Mouse (Mus musculus) Patski (cell line): ENCODE data around the gene 1700028J19Rik. TPM values are rescaled to one million over a fixed set of nuclear protein-coding genes. Genes with fewer than 3 reads are reported as not detected.

Experiments
- ATAC-seq: fragments of 100-300 bp; one replicate; pipeline ENCODE4 v1.8.0; 2021
- CTCF ChIA-PET: fragments of 350-600 bp; sonication (Branson Sonifier 250); formaldehyde crosslinking; loops from one replicate; lab custom pipeline; 2022; ENCODE audit warnings: inconsistent platforms; lab: Charles Lee
- POLR2A ChIA-PET: fragments of 350-600 bp; sonication (Branson Sonifier 250); formaldehyde crosslinking; loops from one replicate; lab custom pipeline; 2022; ENCODE audit warnings: antibody characterized with exemption, inconsistent platforms; lab: Charles Lee
- DNase-seq: peaks from one replicate; pipeline ENCODE4 v3.0.0-alpha.2; 2011; ENCODE audit warnings: low read depth, low spot score
- H3K27me3 ChIP-seq: fragments of 371-371 bp; one replicate; pipeline ENCODE4 v1.5.1; 2021
- CTCF ChIP-seq: fragments of 100-300 bp; IDR thresholded peaks from one replicate; pipeline ENCODE4 v1.5.1; 2021
- in situ Hi-C: fragments of 300-500 bp; cut with MboI; formaldehyde crosslinking; loops from 3 replicates; pipeline ENCODE4 v1.11.1; 2018; ENCODE audit warnings: low pct_unique_long_range_greater_than_20kb, mixed read lengths
- polyA plus RNA-seq: library from polyadenylated mRNA; unstranded; gene quantifications from one replicate; pipeline ENCODE4 v1.2.3, GENCODE M21; 2021

Gene 1700028J19Rik
- polyA plus RNA-seq, result 0.23 TPM

DNA sequence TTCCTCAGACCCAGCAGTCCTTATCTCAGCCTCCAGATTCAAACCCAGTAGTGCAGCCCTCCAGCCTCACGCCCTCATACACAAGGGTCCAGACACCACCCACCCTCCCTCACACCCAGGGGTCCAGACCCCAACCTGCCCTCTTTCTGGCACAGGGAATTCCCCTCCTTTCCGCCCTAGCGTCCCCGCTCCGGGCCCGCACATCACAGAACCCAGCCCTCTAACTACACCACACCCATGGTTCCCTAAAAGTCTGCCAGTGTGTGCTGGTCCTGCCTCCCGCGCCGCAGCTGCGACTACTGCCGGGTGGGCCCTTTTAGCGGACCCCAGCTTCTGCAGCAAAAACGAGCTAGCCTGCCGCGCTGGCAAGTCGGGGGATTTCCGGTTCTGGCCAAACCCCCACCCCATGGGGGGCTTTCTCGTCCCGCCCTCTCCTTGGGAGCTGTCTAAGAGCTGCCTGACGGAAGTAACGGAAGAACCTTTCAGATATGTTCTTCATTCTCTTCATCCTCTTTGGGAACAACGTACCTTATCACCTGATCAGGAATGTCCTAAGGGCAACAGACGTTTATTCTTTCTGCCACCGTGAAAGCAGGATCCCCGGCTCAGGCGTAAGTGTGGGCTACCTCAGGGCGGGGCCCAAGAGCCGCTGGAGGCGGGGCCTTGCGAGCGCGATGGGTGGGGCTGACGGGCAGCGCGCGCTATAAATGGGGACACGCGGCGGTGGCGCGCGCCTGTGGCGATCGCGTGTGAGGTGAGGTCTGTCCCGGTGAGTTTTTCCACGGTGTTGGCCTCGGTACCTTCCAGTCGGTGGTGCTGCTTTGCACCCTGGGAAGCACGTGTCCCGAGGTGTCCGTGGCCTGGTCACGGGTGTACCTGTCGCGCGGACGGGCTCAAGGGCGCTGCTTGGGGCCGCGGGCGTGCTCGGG is at the start of gene 1700028J19Rik, which contains the start of gene 2410002F23Rik:
1700028J19Rik (minus strand) TSS at position 641 of the 929 bp plus-strand sequence.
2410002F23Rik (plus strand) TSS at position 668 of the 929 bp plus-strand sequence.
- peak; percentile 76 for ATAC-seq
- in situ Hi-C loops, result loop anchor here (25.0 kb wide), 1 partner anchor 659 kb away; the partner anchor contains the start of gene Zfp719

DNA sequence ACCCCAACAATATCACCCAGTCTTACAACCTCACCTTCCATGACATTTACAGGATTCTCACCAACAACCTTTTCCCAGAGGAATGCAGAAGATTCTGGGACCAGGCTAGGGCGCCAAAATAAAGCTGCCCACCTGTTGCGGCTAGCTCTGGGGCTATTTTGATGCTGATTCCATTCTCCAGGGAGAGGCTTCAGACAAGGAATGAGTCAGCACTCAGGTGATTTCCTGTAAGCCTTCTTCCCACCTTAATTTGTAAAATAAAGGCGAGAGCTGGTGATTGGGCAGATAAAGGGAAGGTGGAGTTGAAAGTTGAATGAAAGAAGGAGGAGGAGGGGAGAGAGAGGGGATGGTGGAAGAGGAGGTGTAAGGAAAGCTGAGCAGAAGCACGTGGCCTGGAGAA is 44.9 kb upstream of the 1700028J19Rik start:
- ChIA-PET CTCF (no interaction called here), POLR2A (no interaction called here)
- in situ Hi-C loops, result no loop called here
- ATAC-seq (no peak), DNase-seq (no peak)
- peaks cover 23% of the 10 kb centered on the region for H3K27me3 ChIP-seq
- no peak for TF ChIP-seq CTCF

More for the DNA sequence above, at the start of gene 1700028J19Rik, which contains the start of gene 2410002F23Rik:
- peaks cover 7% of the 10 kb centered on the region for H3K27me3 ChIP-seq
- peak; percentile 78 for DNase-seq
- CTCF ChIA-PET, result interaction anchor here (1.0 kb wide), 1 partner anchor 9 kb away, joined by 3 read pairs; no protein-coding TSS in a partner anchor
- no peak for TF ChIP-seq CTCF
- POLR2A ChIA-PET, result interaction anchor here (0.7 to 1.2 kb wide), 3 partner anchors 12 to 251 kb away, joined by 4 to 5 read pairs (median 5); no protein-coding TSS in a partner anchor

DNA sequence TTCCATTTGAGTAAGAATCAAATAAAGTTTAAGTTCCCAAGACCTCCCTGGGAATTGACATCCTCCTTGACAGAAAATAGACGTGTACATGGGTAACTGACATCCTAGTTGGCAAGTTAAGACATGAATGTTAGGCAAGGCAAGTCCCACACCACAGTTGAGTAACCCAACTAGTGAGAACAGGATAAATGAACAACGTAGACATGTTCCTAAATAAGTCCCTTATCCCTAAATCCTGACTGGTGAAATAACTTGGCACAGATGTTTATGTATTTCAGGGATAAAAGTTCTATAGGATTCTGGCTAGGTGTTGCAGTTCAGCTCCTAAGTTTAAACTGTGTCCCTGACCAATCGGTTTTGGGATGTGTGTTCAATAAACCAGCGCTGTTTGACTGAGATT is 44.5 kb upstream of the 1700028J19Rik start:
- no peak for TF ChIP-seq CTCF
- ChIA-PET POLR2A (no interaction called here), CTCF (no interaction called here)
- DNase-seq, result no peak
- H3K27me3 ChIP-seq, result peaks cover 23% of the 10 kb centered on the region
- no peak for ATAC-seq
- in situ Hi-C loops, result no loop called here

- H3K27me3 ChIP-seq, result peaks cover 21% of the 10 kb centered on the region
- ChIA-PET CTCF (no interaction called here), POLR2A (interaction anchor here (0.6 kb wide), 1 partner anchor 209 kb away, joined by 4 read pairs; no protein-coding TSS in a partner anchor)
- TF ChIP-seq CTCF, result no peak
- no peak for ATAC-seq
- no peak for DNase-seq
- in situ Hi-C loops, result no loop called here
Observed at GRCm38 (mm10) chr7:44287760-44288159, 41.3 kb upstream of the 1700028J19Rik start.

GRCm38 (mm10) chr7:44281586-44281985 is 35.1 kb upstream of the 1700028J19Rik start:
- CTCF ChIA-PET, result interaction anchor here (1.2 kb wide), 1 partner anchor 19 kb away, joined by 3 read pairs; no protein-coding TSS in a partner anchor
- TF ChIP-seq CTCF, result no peak
- in situ Hi-C loops, result no loop called here

DNA sequence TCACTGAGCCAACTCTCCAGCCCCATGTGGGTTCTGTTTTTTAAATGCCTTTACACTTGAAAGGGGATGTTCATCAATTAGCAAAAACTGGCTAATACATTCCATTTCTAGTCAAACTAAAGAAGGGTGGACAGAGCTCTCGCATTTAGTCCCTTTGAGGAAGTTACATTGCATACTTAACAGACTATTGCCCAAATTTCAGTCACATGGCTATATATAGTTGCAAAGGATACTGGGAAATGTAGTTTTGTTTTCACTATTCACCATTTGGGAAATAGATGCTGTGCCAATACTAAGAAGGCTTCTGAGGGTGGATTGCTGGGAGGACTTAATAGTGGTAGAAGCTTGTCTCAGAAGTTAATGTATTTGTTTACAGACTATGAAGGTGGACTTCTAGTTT is 34.5 kb upstream of the 1700028J19Rik start:
- ATAC-seq (no peak), DNase-seq (no peak)
- CTCF ChIA-PET, result interaction anchor here (1.2 kb wide), 1 partner anchor 18 kb away, joined by 3 read pairs; no protein-coding TSS in a partner anchor
- in situ Hi-C loops, result no loop called here
- TF ChIP-seq CTCF, result no peak
- peaks cover 25% of the 10 kb centered on the region for H3K27me3 ChIP-seq
- POLR2A ChIA-PET, result no interaction called here

More at GRCm38 (mm10) chr7:44281586-44281985, 35.1 kb upstream of the 1700028J19Rik start:
- no peak for ATAC-seq
- no peak for DNase-seq
- POLR2A ChIA-PET, result no interaction called here
- H3K27me3 ChIP-seq, result peaks cover 26% of the 10 kb centered on the region

GRCm38 (mm10) chr7:44277250-44277622 is 30.7 kb upstream of the 1700028J19Rik start:
- DNase-seq (no peak), ATAC-seq (no peak)
- POLR2A ChIA-PET, result no interaction called here
- in situ Hi-C loops, result no loop called here
- CTCF ChIA-PET, result interaction anchor here (1.4 kb wide), 2 partner anchors 14 to 70 kb away, joined by 3 read pairs; no protein-coding TSS in a partner anchor
- TF ChIP-seq CTCF, result no peak
- peaks cover 17% of the 10 kb centered on the region for H3K27me3 ChIP-seq

- H3K27me3 ChIP-seq, result peaks cover 17% of the 10 kb centered on the region
- in situ Hi-C loops, result no loop called here
- POLR2A ChIA-PET, result no interaction called here
- ATAC-seq (no peak), DNase-seq (no peak)
- CTCF ChIA-PET, result interaction anchor here (1.4 kb wide), 1 partner anchor 13 kb away, joined by 3 read pairs; no protein-coding TSS in a partner anchor
- TF ChIP-seq CTCF, result no peak
Observed at GRCm38 (mm10) chr7:44276461-44277249, 30.2 kb upstream of the 1700028J19Rik start.

DNA sequence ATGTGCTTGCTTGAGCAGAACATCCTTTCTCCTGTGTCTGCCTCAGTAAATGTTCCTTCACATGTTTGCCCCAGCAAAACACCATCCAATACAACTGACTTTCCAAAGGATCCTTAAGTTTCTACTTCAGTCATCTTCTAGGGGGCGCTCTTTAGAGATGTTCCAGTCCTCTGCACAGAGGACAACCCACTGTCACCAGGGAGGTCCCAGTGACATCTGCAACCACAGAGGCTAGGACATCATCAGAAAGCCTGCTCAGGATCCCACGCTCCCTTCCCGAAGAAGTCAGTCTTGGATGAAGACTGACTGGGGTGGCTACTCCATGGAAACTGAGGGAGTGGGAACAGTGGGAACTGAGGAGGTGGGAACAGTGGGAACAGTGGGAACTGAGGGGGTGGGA is 29.1 kb upstream of the 1700028J19Rik start:
- no peak for DNase-seq
- peaks cover 14% of the 10 kb centered on the region for H3K27me3 ChIP-seq
- no peak for ATAC-seq
- ChIA-PET CTCF (no interaction called here), POLR2A (no interaction called here)
- in situ Hi-C loops, result no loop called here
- TF ChIP-seq CTCF, result no peak

GRCm38 (mm10) chr7:44274096-44274495 is 27.6 kb upstream of the 1700028J19Rik start:
- DNase-seq, result no peak
- ChIA-PET POLR2A (interaction anchor here (0.6 kb wide), 1 partner anchor 25 kb away, joined by 3 read pairs; no protein-coding TSS in a partner anchor), CTCF (interaction anchor here (1.3 kb wide), 1 partner anchor 8 kb away, joined by 3 read pairs; no protein-coding TSS in a partner anchor)
- H3K27me3 ChIP-seq, result peaks cover 11% of the 10 kb centered on the region
- ATAC-seq, result no peak
- in situ Hi-C loops, result no loop called here
- no peak for TF ChIP-seq CTCF
